Mouse (Mus musculus) forebrain, embryonic 11.5 days (tissue): ENCODE data around the gene Rab38. TPM values are rescaled to one million over a fixed set of nuclear protein-coding genes. Genes with fewer than 3 reads are reported as not detected.
A peak's percentile ranks its signal among the peaks of the same experiment; 100 is the strongest.

ENCODE experiments used
- ATAC-seq: fragments of 200-750 bp; cut with Nextera tagmentation; replicated peaks from 2 replicates; pipeline ENCODE4 v1.8.0; 2017; ENCODE audit warnings: moderate TSS enrichment; ENCODE audit not compliant: low FRiP score
- DNase-seq: peaks from one replicate; pipeline ENCODE4 v3.0.0-alpha.2; 2017; ENCODE audit warnings: low spot score
- H3K27ac ChIP-seq: fragments of 300-500 bp; sonication (generic); 2 replicates; pipeline ENCODE4 v1.5.1; 2014; ENCODE audit warnings: low read depth, low read length
- H3K27me3 ChIP-seq: fragments of 300-500 bp; sonication (generic); 2 replicates; pipeline ENCODE4 v1.6.1; 2014; ENCODE audit warnings: mild to moderate bottlenecking, low read length, mixed read lengths; ENCODE audit not compliant: control insufficient read depth, insufficient read depth
- H3K36me3 ChIP-seq: fragments of 300-500 bp; sonication (generic); 2 replicates; pipeline ENCODE4 v1.6.1; 2014; ENCODE audit warnings: mild to moderate bottlenecking, low read length, moderate library complexity, mixed read lengths; ENCODE audit not compliant: control insufficient read depth, insufficient read depth
- H3K4me1 ChIP-seq: fragments of 300-500 bp; sonication (generic); replicated peaks from 2 replicates; pipeline ENCODE4 v1.6.1; 2014; ENCODE audit warnings: low read length, mixed read lengths; ENCODE audit not compliant: control insufficient read depth, insufficient read depth
- H3K4me2 ChIP-seq: fragments of 300-500 bp; sonication (generic); 2 replicates; pipeline ENCODE4 v1.6.1; 2014; ENCODE audit warnings: low read depth, mild to moderate bottlenecking, low read length, moderate library complexity, mixed read lengths; ENCODE audit not compliant: severe bottlenecking
- H3K4me3 ChIP-seq: fragments of 300-500 bp; sonication (generic); 2 replicates; pipeline ENCODE4 v1.5.1; 2014; ENCODE audit warnings: low read depth, low read length
- H3K9ac ChIP-seq: fragments of 300-500 bp; sonication (generic); 2 replicates; pipeline ENCODE4 v1.6.1; 2014; ENCODE audit warnings: low read length
- H3K9me3 ChIP-seq: fragments of 300-500 bp; sonication (generic); 2 replicates; pipeline ENCODE4 v1.6.1; 2016; ENCODE audit warnings: low read length, mixed read lengths; ENCODE audit not compliant: control insufficient read depth
- WGBS: fragments of 180-500 bp; shearing (Covaris S2); extraction: QIAGEN DNeasy Blood & Tissue Kit; methylation state at CpG from one replicate; pipeline ENCODE4 v1.1.7; 2014; 5-methylcytosine and 5-hydroxymethylcytosine counted together
- polyA plus RNA-seq: library from polyadenylated mRNA; unstranded; fragments of >200 nt; fragmentation: Nextera tagmentation; extraction: Ambion mirVana; gene quantifications from 2 replicates; pipeline ENCODE4 v1.2.1, GENCODE M21; 2014

Rab38 gene
- 2.9 and 3.1 TPM in 2 replicates for polyA plus RNA-seq

- H3K4me2 ChIP-seq = peak within 1 kb of the TSS; percentile 93
- H3K27ac ChIP-seq = no peak within 1 kb of the TSS
- WGBS = 1% methylated on average over 35 of the region's 35 CpGs
- H3K4me1 ChIP-seq = no peaks in the 10 kb centered on the region
- no peaks in the 10 kb centered on the region for H3K27me3 ChIP-seq
- peak within 1 kb of the TSS; percentile 48 for H3K4me3 ChIP-seq
- H3K9me3 ChIP-seq = no peaks in the 10 kb centered on the region
- H3K9ac ChIP-seq = peak within 1 kb of the TSS; percentile 44
- H3K36me3 ChIP-seq = no peaks in the 10 kb centered on the region
- DNase-seq = peak; percentile 77
- ATAC-seq = peak; percentile 97
Measured at GRCm38 (mm10) chr7:88429786-88430691, at the start of gene Rab38. TSS of gene Rab38 (plus strand) at chr7:88430273.

DNA sequence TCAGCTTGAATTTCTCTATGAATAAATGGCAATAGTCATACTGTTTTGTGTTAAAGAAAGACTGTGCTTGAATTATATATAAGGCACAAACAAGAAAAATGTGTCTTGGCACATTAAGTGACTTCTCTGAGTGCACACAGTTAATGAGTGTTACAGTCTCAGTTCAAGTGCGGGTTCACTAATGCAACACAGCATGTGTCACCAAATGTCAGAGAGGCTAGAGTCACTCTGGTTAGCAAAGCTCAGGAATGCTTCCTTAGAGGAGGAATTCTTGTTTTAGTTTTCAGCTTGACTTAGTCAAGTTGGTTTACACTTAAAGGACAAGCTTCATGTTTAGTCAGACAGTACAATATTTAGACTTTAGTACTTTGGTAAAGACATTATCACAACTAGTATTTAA is 35.5 kb upstream of the Rab38 start:
- Histone ChIP-seq H3K27me3 (no peaks in the 10 kb centered on the region), H3K27ac (no peak overlapping the region), H3K4me3 (no peak overlapping the region), H3K4me1 (no peaks in the 10 kb centered on the region), H3K9ac (no peak overlapping the region), H3K9me3 (no peaks in the 10 kb centered on the region), H3K4me2 (no peak overlapping the region), H3K36me3 (no peaks in the 10 kb centered on the region)
- DNase-seq = no peak
- no peak for ATAC-seq
- WGBS = 80% methylated on average over 1 of the region's 1 CpGs

- H3K9ac ChIP-seq = no peak overlapping the region
- WGBS = 29% methylated on average over 2 of the region's 2 CpGs
- no peaks in the 10 kb centered on the region for H3K36me3 ChIP-seq
- no peak overlapping the region for H3K4me2 ChIP-seq
- H3K4me1 ChIP-seq = no peaks in the 10 kb centered on the region
- no peaks in the 10 kb centered on the region for H3K27me3 ChIP-seq
- no peaks in the 10 kb centered on the region for H3K9me3 ChIP-seq
- DNase-seq (no peak), ATAC-seq (no peak)
- no peak overlapping the region for H3K4me3 ChIP-seq
- H3K27ac ChIP-seq = no peak overlapping the region
Measured at GRCm38 (mm10) chr7:88395745-88396144, 34.3 kb upstream of the Rab38 start.

DNA sequence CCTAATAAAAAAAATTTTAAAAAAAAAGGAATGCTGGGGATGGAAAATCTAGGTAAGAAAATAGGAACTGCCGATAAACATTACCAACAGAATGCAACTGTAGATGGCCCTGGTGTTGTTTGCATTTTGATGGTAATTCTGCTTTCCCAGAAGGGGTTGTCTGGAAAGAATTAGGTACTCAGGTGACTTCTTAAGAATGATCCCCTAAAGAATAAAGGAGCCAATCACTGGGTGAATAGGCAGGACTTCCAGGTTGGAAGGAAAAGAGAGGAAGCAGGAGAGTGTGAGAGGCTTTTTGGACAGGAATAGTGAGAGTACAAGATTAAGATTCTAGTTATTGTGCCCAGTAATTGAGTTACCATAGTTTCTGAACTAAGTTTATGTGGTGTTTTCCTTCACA is 24.8 kb upstream of the Rab38 start:
- Histone ChIP-seq H3K4me3 (no peak overlapping the region), H3K4me2 (no peak overlapping the region), H3K9me3 (no peaks in the 10 kb centered on the region), H3K4me1 (no peaks in the 10 kb centered on the region), H3K36me3 (no peaks in the 10 kb centered on the region), H3K9ac (no peak overlapping the region), H3K27ac (no peak overlapping the region), H3K27me3 (no peaks in the 10 kb centered on the region)
- WGBS = 98% methylated on average over 1 of the region's 1 CpGs
- DNase-seq = no peak
- ATAC-seq = no peak

DNA sequence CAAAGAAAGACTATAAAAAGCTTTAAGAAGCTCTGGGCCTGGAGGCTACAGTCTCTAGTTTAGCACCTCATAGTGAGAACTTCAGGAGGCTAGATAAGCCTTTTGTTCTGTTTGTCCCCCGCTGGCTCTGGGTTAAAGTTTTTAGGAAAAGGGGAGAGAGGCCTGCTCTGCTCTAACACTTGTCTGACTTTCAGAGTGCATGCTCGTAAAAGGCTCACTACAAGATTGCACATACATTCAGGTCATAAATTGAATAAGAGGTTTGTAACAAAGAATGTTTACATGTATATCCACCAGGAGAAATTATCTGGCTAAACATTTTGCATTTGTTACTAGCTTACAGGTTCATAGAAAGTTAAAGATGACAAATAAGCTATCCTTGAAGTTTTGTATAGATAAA is 23.6 kb upstream of the Rab38 start:
- no peaks in the 10 kb centered on the region for H3K4me1 ChIP-seq
- no peak overlapping the region for H3K27ac ChIP-seq
- no peak for DNase-seq

DNA sequence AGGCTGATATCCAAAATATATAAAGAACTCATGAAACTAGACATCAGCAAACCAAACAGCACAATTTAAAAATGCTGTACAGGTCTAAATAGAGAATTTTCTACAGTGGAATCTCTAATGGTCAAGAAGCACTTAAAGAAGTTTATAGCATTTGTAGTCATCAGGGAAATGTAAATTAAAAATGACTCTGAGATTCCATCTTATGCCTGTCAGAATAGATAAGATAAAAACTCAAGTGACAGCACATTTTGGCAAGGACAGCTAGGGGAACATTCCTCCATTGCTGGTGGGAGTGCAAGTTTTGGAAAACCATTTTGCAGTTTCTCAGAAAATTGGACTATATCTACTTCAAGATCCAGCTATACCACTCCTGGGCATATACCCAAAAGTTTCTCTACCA is 8.3 kb upstream of the Rab38 start:
- Histone ChIP-seq H3K9ac (no peak overlapping the region), H3K9me3 (no peaks in the 10 kb centered on the region), H3K4me1 (no peaks in the 10 kb centered on the region), H3K36me3 (no peaks in the 10 kb centered on the region), H3K4me2 (no peak overlapping the region), H3K27ac (no peak overlapping the region), H3K27me3 (no peaks in the 10 kb centered on the region), H3K4me3 (no peak overlapping the region)
- no peak for DNase-seq
- ATAC-seq = no peak

More for the DNA sequence above, 23.6 kb upstream of the Rab38 start:
- no peak for ATAC-seq
- Histone ChIP-seq H3K9me3 (no peaks in the 10 kb centered on the region), H3K36me3 (no peaks in the 10 kb centered on the region), H3K4me3 (no peak overlapping the region), H3K27me3 (no peaks in the 10 kb centered on the region), H3K9ac (no peak overlapping the region), H3K4me2 (no peak overlapping the region)
- WGBS = 79% methylated on average over 2 of the region's 2 CpGs

DNA sequence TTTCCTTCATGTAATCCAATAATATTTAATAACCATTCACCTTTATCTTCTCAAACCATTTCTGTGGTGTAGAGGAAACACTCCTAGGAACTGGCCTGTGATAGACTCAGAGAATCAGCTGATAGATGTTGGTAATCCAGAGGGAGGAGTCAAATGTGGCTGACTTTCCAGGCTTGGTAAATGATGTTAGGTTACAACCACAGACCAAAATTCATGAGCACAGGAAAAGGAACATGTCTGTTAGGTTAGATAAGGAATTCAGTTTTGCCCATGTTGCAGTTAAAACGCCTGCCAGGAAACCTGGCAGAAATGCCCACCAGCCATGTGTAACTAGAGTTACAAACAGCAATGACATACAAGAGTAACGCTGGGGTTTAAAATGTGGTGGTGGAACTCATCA is 6.2 kb upstream of the Rab38 start:
- ATAC-seq (no peak), DNase-seq (no peak)
- Histone ChIP-seq H3K9me3 (no peaks in the 10 kb centered on the region), H3K4me2 (no peak overlapping the region), H3K9ac (no peak overlapping the region), H3K27ac (no peak overlapping the region), H3K27me3 (no peaks in the 10 kb centered on the region), H3K4me3 (no peak overlapping the region), H3K36me3 (no peaks in the 10 kb centered on the region), H3K4me1 (no peaks in the 10 kb centered on the region)
- WGBS = 89% methylated on average over 2 of the region's 2 CpGs

DNA sequence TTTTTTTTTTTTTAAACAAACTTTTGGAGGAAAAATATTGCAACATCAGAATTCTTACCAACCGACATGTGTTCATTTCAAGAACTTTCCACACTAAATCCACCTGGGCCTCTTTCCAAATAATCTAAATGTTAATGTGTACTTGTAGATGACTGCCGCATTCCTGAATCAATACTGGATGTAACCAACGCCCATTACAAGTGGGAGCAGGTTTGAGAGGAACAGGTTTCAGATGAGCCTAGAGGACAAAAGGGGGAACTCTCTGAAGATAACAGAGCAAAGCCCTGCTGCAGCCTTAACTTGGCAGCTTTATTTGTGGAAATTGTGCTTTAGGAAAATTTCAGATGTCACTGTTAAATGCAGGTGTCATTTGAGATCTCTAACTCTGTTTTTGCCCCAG is 4.3 kb upstream of the Rab38 start:
- DNase-seq (no peak), ATAC-seq (no peak)
- no peaks in the 10 kb centered on the region for H3K27me3 ChIP-seq

DNA sequence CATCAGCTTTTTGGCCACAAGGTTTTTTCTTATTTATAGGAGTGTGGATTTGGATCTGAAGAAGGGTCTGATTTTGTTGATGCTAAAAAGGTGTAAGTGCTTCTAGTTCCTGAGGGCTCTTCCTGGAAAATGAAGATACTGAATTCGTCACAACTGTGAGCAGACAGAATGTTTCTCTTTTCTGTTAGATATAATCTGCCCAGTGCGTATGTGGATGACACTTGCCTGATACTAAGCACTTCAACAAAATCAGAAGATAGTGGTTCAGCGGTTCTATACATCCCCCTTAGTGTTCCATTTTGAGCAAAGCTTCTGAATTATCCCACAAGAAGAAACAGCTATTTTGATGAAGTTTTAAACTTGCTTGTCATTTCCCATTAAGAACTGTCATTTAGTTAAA is 2.6 kb upstream of the Rab38 start:
- Histone ChIP-seq H3K36me3 (no peaks in the 10 kb centered on the region), H3K9ac (no peak overlapping the region), H3K27ac (no peak overlapping the region), H3K4me1 (no peaks in the 10 kb centered on the region), H3K9me3 (no peaks in the 10 kb centered on the region), H3K4me2 (no peak overlapping the region), H3K4me3 (no peak overlapping the region), H3K27me3 (no peaks in the 10 kb centered on the region)
- ATAC-seq (no peak), DNase-seq (no peak)
- WGBS = 92% methylated on average over 3 of the region's 3 CpGs

More for the DNA sequence above, 4.3 kb upstream of the Rab38 start:
- Histone ChIP-seq H3K4me1 (no peaks in the 10 kb centered on the region), H3K36me3 (no peaks in the 10 kb centered on the region), H3K9me3 (no peaks in the 10 kb centered on the region), H3K4me3 (no peak overlapping the region), H3K9ac (no peak overlapping the region), H3K4me2 (no peak overlapping the region), H3K27ac (no peak overlapping the region)
- 82% methylated on average over 3 of the region's 3 CpGs for WGBS
